ENCODE assay signal across 17 mouse cellular contexts in genomic region chr11:11716692-11717037, GRCm38 (mm10). TPM values are rescaled to one million over a fixed set of nuclear protein-coding genes. Genes with fewer than 3 reads are reported as not detected.
A peak's percentile ranks its signal among the peaks of the same experiment; 100 is the strongest.
DNase-seq lines count a peak whose midpoint lies in the region; ATAC-seq and TF ChIP-seq lines count a peak whose summit lies in the region.
"Had no signal": no experiment of that assay in that cellular context is flagged by ENCODE, and none has a peak within 500 bp of the region (broad histone marks: within the 10 kb centered on the region; RNA-seq: fewer than 3 reads in every experiment).

No protein-coding gene starts in this region.

- peaks cover 59 to 87% of the 10 kb centered on the region in 2 experiments for H3K36me3 ChIP-seq in MEL (ENCODE audit: control insufficient read depth in 1 of 2, insufficient read depth in 2 of 2, low read length in 2 of 2)
- H3K36me3 ChIP-seq: heart, embryonic 15.5 days; hindbrain, embryonic 13.5 days had no signal

- TF ChIP-seq POLR2A in MEL (IDR thresholded peaks at IDR 0.05; ENCODE audit: control insufficient read depth in 1 of 2, insufficient read depth in 1 of 2, low read depth in 1 of 2, low read length in 2 of 2, poor library complexity in 1 of 2): peak in 1 of 2 experiments; percentile 27; a peak in 1 of 4 replicates

- no peaks in the 10 kb centered on the region for H3K9me3 ChIP-seq in MEL (replicated peaks; ENCODE audit: insufficient read depth, low read length)
- H3K9me3 ChIP-seq: heart, embryonic 15.5 days; hindbrain, embryonic 13.5 days had no signal

- H3K4me3 ChIP-seq in MEL (ENCODE audit: control insufficient read depth in 1 of 2, insufficient read depth in 1 of 2, low read depth in 2 of 2, low read length in 2 of 2): no peak overlapping the region
- H3K4me3 ChIP-seq: heart, embryonic 15.5 days; hindbrain, embryonic 13.5 days had no signal

- H3K9ac ChIP-seq in MEL (ENCODE audit: control insufficient read depth, low read depth, low read length, poor library complexity, severe bottlenecking): no peak overlapping the region
- H3K9ac ChIP-seq: heart, embryonic 15.5 days; hindbrain, embryonic 13.5 days had no signal

- no peaks in the 10 kb centered on the region for H3K27me3 ChIP-seq in MEL (ENCODE audit: control insufficient read depth in 1 of 2, insufficient read depth in 2 of 2, low read length in 2 of 2)
- H3K27me3 ChIP-seq: heart, embryonic 15.5 days; hindbrain, embryonic 13.5 days had no signal

- no peak for TF ChIP-seq CTCF in MEL (IDR thresholded peaks at IDR 0.05 in 2 of 3, conservative IDR thresholded peaks at IDR 0.05 in 1 of 3; ENCODE audit: control insufficient read depth in 1 of 3, insufficient read depth in 1 of 3, low read depth in 2 of 3, low read length in 3 of 3, poor library complexity in 1 of 3, severe bottlenecking in 1 of 3)

- H3K4me1 ChIP-seq in MEL (ENCODE audit: control insufficient read depth in 1 of 2, insufficient read depth in 2 of 2, low read length in 2 of 2): peaks cover 69 to 74% of the 10 kb centered on the region in 2 experiments
- H3K4me1 ChIP-seq: heart, embryonic 15.5 days; hindbrain, embryonic 13.5 days had no signal

- H3K27ac ChIP-seq in MEL (ENCODE audit: control insufficient read depth, low read depth, low read length): peak overlapping the region; percentile 28
- H3K27ac ChIP-seq: heart, embryonic 15.5 days; hindbrain, embryonic 13.5 days had no signal

- ATAC-seq in megakaryocyte, adult 5-6 weeks (ENCODE audit: poor library complexity, severe bottlenecking): peak; percentile 42

- peak; percentile 40 for DNase-seq in lung, postnatal 36 days
- no peak for DNase-seq in lung, postnatal 10 days
- no peak for DNase-seq in MEL (ENCODE audit: low read depth, low spot score)
- DNase-seq in thymus, postnatal 10 days (ENCODE audit: low spot score in 2 of 2): peak; percentile 71 to 75
- DNase-seq in adrenal gland, adult (ENCODE audit: inconsistent age in 2 of 2, low spot score in 1 of 2): no peak
- DNase-seq in adrenal gland, adult 8-10 months: no peak
- no peak for DNase-seq in testis, postnatal 10 days (ENCODE audit: low spot score)
- DNase-seq: adrenal gland, adult 2 months; cerebellum, adult 9-11 months; gastrocnemius, postnatal 36 days; kidney, adult 11 months; kidney, postnatal 14 days; layer of hippocampus, adult 9-11 months; liver had no signal

- H3K79me2 ChIP-seq in MEL (ENCODE audit: control insufficient read depth, insufficient read depth, low read length, poor library complexity): peaks cover 23% of the 10 kb centered on the region; the same call in 1 of the 2 replicates

- TF ChIP-seq RAD21 in MEL (IDR thresholded peaks at IDR 0.05; ENCODE audit: low read depth, low read length): no peak

- peak; percentile 31 to 57; a peak in 1 of 4 replicates for TF ChIP-seq EP300 in MEL (IDR thresholded peaks at IDR 0.05; ENCODE audit: low read depth in 1 of 2, low read length in 2 of 2)

TF ChIP-seq in MEL, 35 proteins besides CTCF, POLR2A, EP300 and RAD21:
- peak; percentile 71; the same call in 1 of the 2 replicates for TF ChIP-seq MEF2A (IDR thresholded peaks at IDR 0.05; ENCODE audit: extremely low read depth, insufficient replicate concordance, low read depth, low read length, poor library complexity, severe bottlenecking)
- TF ChIP-seq BHLHE40 (IDR thresholded peaks at IDR 0.05; ENCODE audit: borderline replicate concordance, low read depth, low read length): no peak
- TF ChIP-seq ELF1 (IDR thresholded peaks at IDR 0.05; ENCODE audit: low read depth, low read length): no peak
- no peak for TF ChIP-seq CHD1 (IDR thresholded peaks at IDR 0.05; ENCODE audit: low read depth, low read length)
- no peak for TF ChIP-seq KAT2A (conservative IDR thresholded peaks at IDR 0.05; ENCODE audit: low read depth, low read length)
- no peak for TF ChIP-seq UBTF (IDR thresholded peaks at IDR 0.05; ENCODE audit: borderline replicate concordance, insufficient read depth, low read depth, low read length)
- TF ChIP-seq TBP (IDR thresholded peaks at IDR 0.05; ENCODE audit: low read depth, low read length): no peak
- TF ChIP-seq TAL1 (IDR thresholded peaks at IDR 0.05; ENCODE audit: low read length): no peak
- no peak for TF ChIP-seq MAZ (IDR thresholded peaks at IDR 0.05; ENCODE audit: low read depth, low read length)
- no peak for TF ChIP-seq MAFK (IDR thresholded peaks at IDR 0.05; ENCODE audit: borderline replicate concordance, low read depth, low read length)
- no peak for TF ChIP-seq GATA1 (IDR thresholded peaks at IDR 0.05; ENCODE audit: low read depth, low read length)
- no peak for TF ChIP-seq E2F4 (IDR thresholded peaks at IDR 0.05; ENCODE audit: borderline replicate concordance, low read depth, low read length)
- TF ChIP-seq MYC (IDR thresholded peaks at IDR 0.05; ENCODE audit: low read depth, low read length): no peak
- 0 out of 2 replicates have a peak, but pooled peaks have one; percentile 18 for TF ChIP-seq SIN3A (IDR thresholded peaks at IDR 0.05; ENCODE audit: low read length)
- TF ChIP-seq NRF1 (IDR thresholded peaks at IDR 0.05; ENCODE audit: insufficient read depth, low read depth, low read length, poor library complexity, severe bottlenecking): no peak
- TF ChIP-seq ETS1 (IDR thresholded peaks at IDR 0.05; ENCODE audit: low read depth, low read length): peak; percentile 75
- TF ChIP-seq POLR2AphosphoS5 (IDR thresholded peaks at IDR 0.05; ENCODE audit: borderline replicate concordance, low read depth, low read length): no peak
- TF ChIP-seq HCFC1 (IDR thresholded peaks at IDR 0.05; ENCODE audit: low read depth, low read length): no peak
- TF ChIP-seq ZNF384 (IDR thresholded peaks at IDR 0.05; ENCODE audit: low read depth, low read length): peak; percentile 96
- TF ChIP-seq RCOR1 (IDR thresholded peaks at IDR 0.05; ENCODE audit: low read depth, low read length): no peak
- TF ChIP-seq TCF12 (IDR thresholded peaks at IDR 0.05; ENCODE audit: low read depth, low read length): peak; percentile 58; the same call in 1 of the 2 replicates
- TF ChIP-seq SMC3 (IDR thresholded peaks at IDR 0.05; ENCODE audit: low read depth, low read length): no peak
- 0 out of 2 replicates have a peak, but pooled peaks have one; percentile 13 for TF ChIP-seq CHD2 (IDR thresholded peaks at IDR 0.05; ENCODE audit: low read length)
- no peak for TF ChIP-seq ZC3H11A (IDR thresholded peaks at IDR 0.05; ENCODE audit: low read depth, low read length)
- no peak for TF ChIP-seq NELFE (IDR thresholded peaks at IDR 0.05; ENCODE audit: low read depth, low read length)
- TF ChIP-seq MXI1 (IDR thresholded peaks at IDR 0.05; ENCODE audit: low read depth, low read length): no peak
- TF ChIP-seq GABPA (IDR thresholded peaks at IDR 0.05; ENCODE audit: low read depth, low read length): no peak
- TF ChIP-seq MYB (IDR thresholded peaks at IDR 0.05; ENCODE audit: low read depth, low read length): no peak
- no peak for TF ChIP-seq JUND (IDR thresholded peaks at IDR 0.05; ENCODE audit: low read depth, low read length)
- TF ChIP-seq ZKSCAN1 (IDR thresholded peaks at IDR 0.05; ENCODE audit: low read depth, low read length): no peak
- TF ChIP-seq ZMIZ1 (IDR thresholded peaks at IDR 0.05; ENCODE audit: low read depth, low read length): no peak

RNA-seq across cellular contexts. Expression of gene Ikzf1, which starts 31.9 kb away (rescaled TPM):
- total RNA-seq in MEL (2012; rRNA removed): 90.6 and 97.3 TPM in 2 replicates
- 100 to 1,000 TPM in 1 of 2 experiments, 10 to 100 TPM in 1; 28.0 to 128 TPM for polyA plus RNA-seq in MEL (2012; ENCODE audit: insufficient read depth in 1 of 2, insufficient read length in 2 of 2, low read depth in 1 of 2, low replicate concordance in 2 of 2, missing spikeins in 1 of 2)
- total RNA-seq in megakaryocyte, adult 5-6 weeks (2015): 217 and 226 TPM in 2 replicates
- 80.8 and 104 TPM in 2 replicates for total RNA-seq in megakaryocyte, adult 5-6 weeks (2017)
- total RNA-seq in adrenal gland, adult 8-10 months (2022): 1 to 10 TPM; 2.7 to 6.3 (median 3.7) TPM

Comparison
In these comparisons a context has a peak if more than half of its experiments do, and no peak if none do; other contexts are left out.
1. DNase-seq: peak in lung, postnatal 36 days (single experiment) and thymus, postnatal 10 days (2 of 2); none in lung, postnatal 10 days (single experiment), MEL (single experiment), adrenal gland, adult (0 of 2), adrenal gland, adult 8-10 months (single experiment) and testis, postnatal 10 days (single experiment).
2. RNA of gene Ikzf1, which starts 31.9 kb away (total RNA-seq): 80.8 to 226 TPM in megakaryocyte, adult 5-6 weeks and 90.6 to 97.3 TPM in MEL; 2.7 to 6.3 TPM in adrenal gland, adult 8-10 months; every median in the first group is over 10 times any median in the second.